Mouse (Mus musculus) bone marrow, adult 2 months (tissue): ENCODE measurements at regions not wholly inside any gene's neighbourhood (a gene's known extent, or its start where the extent isn't known, plus 50 kb on each side); places are given as distances from the start of the nearest gene placed in this dataset.

Experiments used
- CTCF ChIP-seq: fragments of 200-500 bp; IDR thresholded peaks from 2 replicates; pipeline ENCODE4 v1.5.1; 2011; ENCODE audit warnings: low read length, control low read depth; ENCODE audit not compliant: control insufficient read depth, insufficient read depth
- POLR2A ChIP-seq: fragments of 200-500 bp; IDR thresholded peaks from 2 replicates; pipeline ENCODE4 v1.6.1; 2011; ENCODE audit warnings: low read depth, mild to moderate bottlenecking, control low read depth, low read length, borderline replicate concordance; ENCODE audit not compliant: control insufficient read depth

DNA sequence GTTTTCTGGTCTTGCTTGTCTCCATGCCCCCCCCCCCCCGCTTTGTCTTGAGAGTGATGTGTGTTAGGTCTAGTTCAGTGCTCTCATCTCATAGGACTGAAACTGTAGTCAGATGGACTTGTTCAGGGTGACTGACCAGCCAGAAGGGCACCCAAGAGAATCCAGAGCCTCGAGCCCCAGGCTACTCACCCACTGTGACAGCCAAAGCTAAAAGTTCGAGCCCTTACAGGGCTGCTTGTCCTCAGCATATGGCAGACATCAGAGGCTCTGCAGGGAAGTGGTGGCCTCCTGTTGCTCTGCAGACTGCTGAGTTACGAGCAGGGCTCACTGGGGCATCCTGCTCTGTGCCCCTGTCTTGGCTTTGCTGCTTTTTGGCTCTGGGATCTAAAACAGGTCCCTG, 64.9 kb downstream of the Fam43a start:
- TF ChIP-seq CTCF (no peak), POLR2A (no peak)
